Mouse (Mus musculus): ENCODE data around the gene Myh6. TPM values are rescaled to one million over a fixed set of nuclear protein-coding genes. Genes with fewer than 3 reads are reported as not detected.
A peak's percentile ranks its signal among the peaks of the same experiment; 100 is the strongest.

The Myh6 gene
- total and polyA plus RNA-seq, 2 experiments from 2014 or later, result 3,976 to 9,737 TPM

DNA sequence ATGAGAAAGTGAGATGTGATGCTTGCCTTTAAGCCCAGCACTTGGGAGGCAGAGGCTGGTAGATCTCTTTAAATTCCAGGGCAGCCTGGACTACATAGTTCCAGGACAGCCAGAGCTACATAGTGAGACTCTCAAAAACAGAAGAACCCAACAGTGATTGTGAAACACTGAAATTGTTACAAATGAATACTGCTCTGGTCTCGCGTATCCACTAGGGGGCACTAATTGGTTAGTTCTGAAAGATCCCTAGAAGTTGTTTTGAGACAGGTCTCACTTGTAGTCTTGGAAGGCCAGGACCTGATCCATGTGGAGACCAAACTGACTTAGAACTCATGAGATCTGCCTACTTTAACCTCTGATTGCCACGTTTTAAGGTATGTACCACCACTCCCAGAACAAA is 66.3 kb downstream of the Myh6 start:
- Histone ChIP-seq H3K9me3 (replicated peaks; ENCODE audit: control insufficient read depth, low read length) (no peaks in the 10 kb centered on the region), H3K9ac (replicated peaks; ENCODE audit: low read depth, low read length) (no peak overlapping the region), H3K36me3 (replicated peaks; ENCODE audit: control insufficient read depth, insufficient read depth, low read length) (peaks cover 37% of the 10 kb centered on the region), H3K27ac (ENCODE audit: low read depth) (no peak overlapping the region), H3K27me3 (ENCODE audit: control insufficient read depth, insufficient read depth, low read length) (no peaks in the 10 kb centered on the region), H3K4me2 (ENCODE audit: low read depth, low read length) (no peak overlapping the region), H3K4me3 (ENCODE audit: low read depth, low read length) (no peak overlapping the region), H3K4me1 (ENCODE audit: control insufficient read depth, insufficient read depth) (peaks cover 3% of the 10 kb centered on the region)
- TF ChIP-seq EP300 (IDR thresholded peaks at IDR 0.05; ENCODE audit: low read depth) (0 out of 2 replicates have a peak, but pooled peaks have one; percentile 44), CTCF (IDR thresholded peaks at IDR 0.05; ENCODE audit: low read depth) (peak; percentile 85)
- peak; percentile 82 for ATAC-seq (ENCODE audit: insufficient read depth, low read depth)
- DNase-seq (ENCODE audit: low spot score), result peak; percentile 83
- WGBS, result 1% methylated on average over 3 of the region's 3 CpGs

DNA sequence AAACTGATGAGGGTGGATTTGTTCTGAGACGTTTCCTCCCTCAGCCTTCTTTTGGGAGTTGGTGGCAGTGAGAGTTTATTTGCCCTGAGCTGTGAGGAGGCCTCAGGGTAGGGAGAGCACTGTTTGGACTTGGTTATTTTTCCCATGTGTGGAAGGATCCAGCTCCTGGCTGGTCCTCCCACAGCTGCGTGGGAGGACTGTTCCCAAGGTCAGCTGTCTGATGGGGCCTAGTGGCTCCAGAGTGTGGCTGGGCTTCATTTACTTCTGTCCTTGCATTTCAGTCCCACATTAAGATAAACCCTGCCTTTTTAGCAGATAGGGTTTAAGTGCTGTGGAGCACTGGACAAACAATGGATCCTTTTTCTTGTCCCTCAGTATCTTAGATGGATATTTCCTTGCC is 69.3 kb downstream of the Myh6 start:
- Histone ChIP-seq H3K4me3 (ENCODE audit: low read depth, low read length) (no peak overlapping the region), H3K36me3 (replicated peaks; ENCODE audit: control insufficient read depth, insufficient read depth, low read length) (peaks cover 38% of the 10 kb centered on the region), H3K4me2 (ENCODE audit: low read depth, low read length) (no peak overlapping the region), H3K27ac (ENCODE audit: low read depth) (no peak overlapping the region), H3K9ac (replicated peaks; ENCODE audit: low read depth, low read length) (peak overlapping the region; percentile 47; the same call in 1 of the 2 replicates), H3K9me3 (replicated peaks; ENCODE audit: control insufficient read depth, low read length) (no peaks in the 10 kb centered on the region), H3K4me1 (ENCODE audit: control insufficient read depth, insufficient read depth) (peaks cover 14% of the 10 kb centered on the region), H3K27me3 (ENCODE audit: control insufficient read depth, insufficient read depth, low read length) (no peaks in the 10 kb centered on the region)
- ATAC-seq (ENCODE audit: insufficient read depth, low read depth), result no peak
- 30% methylated on average over 2 of the region's 2 CpGs for WGBS
- TF ChIP-seq EP300 (IDR thresholded peaks at IDR 0.05; ENCODE audit: low read depth) (no peak), CTCF (IDR thresholded peaks at IDR 0.05; ENCODE audit: low read depth) (no peak)
- DNase-seq (ENCODE audit: low spot score), result no peak

GRCm38 (mm10) chr14:54894296-54895151 is 72.2 kb downstream of the Myh6 start:
- no peaks in the 10 kb centered on the region for H3K27me3 ChIP-seq (ENCODE audit: control insufficient read depth, insufficient read depth, low read length)
- no peaks in the 10 kb centered on the region for H3K9me3 ChIP-seq (replicated peaks; ENCODE audit: control insufficient read depth, low read length)
- peak overlapping the region; percentile 99 for H3K4me3 ChIP-seq (ENCODE audit: low read depth, low read length)
- H3K36me3 ChIP-seq (replicated peaks; ENCODE audit: control insufficient read depth, insufficient read depth, low read length), result peaks cover 38% of the 10 kb centered on the region
- no peak for TF ChIP-seq EP300 (IDR thresholded peaks at IDR 0.05; ENCODE audit: low read depth)
- no peak for TF ChIP-seq CTCF (IDR thresholded peaks at IDR 0.05; ENCODE audit: low read depth)
- peak overlapping the region; percentile 96 for H3K27ac ChIP-seq (ENCODE audit: low read depth)
- DNase-seq (ENCODE audit: low spot score) (no peak), ATAC-seq (ENCODE audit: insufficient read depth, low read depth) (peak; percentile 65)
- H3K9ac ChIP-seq (replicated peaks; ENCODE audit: low read depth, low read length), result peak overlapping the region; percentile 98
- under 1% methylated on average over 54 of the region's 54 CpGs for WGBS
- H3K4me2 ChIP-seq (ENCODE audit: low read depth, low read length), result peak overlapping the region; percentile 83
- peaks cover 14% of the 10 kb centered on the region for H3K4me1 ChIP-seq (ENCODE audit: control insufficient read depth, insufficient read depth)

GRCm38 (mm10) chr14:54893651-54894181 is 73.0 kb downstream of the Myh6 start:
- Histone ChIP-seq H3K4me2 (ENCODE audit: low read depth, low read length) (peak overlapping the region; percentile 59), H3K9ac (replicated peaks; ENCODE audit: low read depth, low read length) (peak overlapping the region; percentile 98), H3K9me3 (replicated peaks; ENCODE audit: control insufficient read depth, low read length) (no peaks in the 10 kb centered on the region), H3K4me3 (ENCODE audit: low read depth, low read length) (peak overlapping the region; percentile 99), H3K4me1 (ENCODE audit: control insufficient read depth, insufficient read depth) (peaks cover 14% of the 10 kb centered on the region), H3K27ac (ENCODE audit: low read depth) (peak overlapping the region; percentile 96), H3K36me3 (replicated peaks; ENCODE audit: control insufficient read depth, insufficient read depth, low read length) (peaks cover 33% of the 10 kb centered on the region), H3K27me3 (ENCODE audit: control insufficient read depth, insufficient read depth, low read length) (no peaks in the 10 kb centered on the region)
- DNase-seq (ENCODE audit: low spot score) (peak; percentile 100), ATAC-seq (ENCODE audit: insufficient read depth, low read depth) (peak; percentile 98)
- under 1% methylated on average over 38 of the region's 38 CpGs for WGBS
- peak; percentile 86 for TF ChIP-seq EP300 (IDR thresholded peaks at IDR 0.05; ENCODE audit: low read depth)
- peak; percentile 4; the same call in 1 of the 2 replicates for TF ChIP-seq CTCF (IDR thresholded peaks at IDR 0.05; ENCODE audit: low read depth)

DNA sequence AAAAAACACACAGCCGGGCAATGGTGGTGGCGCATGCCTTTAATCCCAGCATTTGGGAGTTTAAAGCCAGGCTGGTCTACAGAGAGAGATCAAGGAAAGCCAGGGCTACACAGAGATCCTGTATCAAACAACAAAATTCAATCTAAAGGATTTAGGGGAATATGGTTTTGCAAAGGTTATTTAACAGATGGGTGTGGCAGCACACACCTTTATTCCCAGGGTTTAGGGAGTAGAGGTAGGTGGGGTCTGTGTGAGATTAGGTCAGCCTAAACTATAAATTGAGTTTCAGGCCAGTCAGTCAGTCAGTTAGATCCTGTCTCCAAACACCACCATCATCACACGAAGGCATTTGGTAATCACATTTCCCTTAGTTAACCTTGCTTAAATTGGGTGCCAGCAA is 74.5 kb downstream of the Myh6 start, which contains the start of gene Pabpn1:
Pabpn1 (plus strand) TSS at position 301 of the 400 bp plus-strand sequence.
- Histone ChIP-seq H3K9me3 (replicated peaks; ENCODE audit: control insufficient read depth, low read length) (no peaks in the 10 kb centered on the region), H3K4me1 (ENCODE audit: control insufficient read depth, insufficient read depth) (peaks cover 14% of the 10 kb centered on the region), H3K9ac (replicated peaks; ENCODE audit: low read depth, low read length) (peak within 1 kb of the TSS; percentile 43), H3K27ac (ENCODE audit: low read depth) (peak within 1 kb of the TSS; percentile 86), H3K27me3 (ENCODE audit: control insufficient read depth, insufficient read depth, low read length) (no peaks in the 10 kb centered on the region), H3K36me3 (replicated peaks; ENCODE audit: control insufficient read depth, insufficient read depth, low read length) (peaks cover 19% of the 10 kb centered on the region), H3K4me2 (ENCODE audit: low read depth, low read length) (peak within 1 kb of the TSS; percentile 59), H3K4me3 (ENCODE audit: low read depth, low read length) (peak within 1 kb of the TSS; percentile 50)
- DNase-seq (ENCODE audit: low spot score), result no peak
- WGBS, result 96% methylated on average over 3 of the region's 3 CpGs
- TF ChIP-seq CTCF (IDR thresholded peaks at IDR 0.05; ENCODE audit: low read depth), result no peak
- no peak for TF ChIP-seq EP300 (IDR thresholded peaks at IDR 0.05; ENCODE audit: low read depth)
- ATAC-seq (ENCODE audit: insufficient read depth, low read depth), result no peak

MicroRNAs encoded within 50 kb of the gene (microRNA counts, 519-probe panel; counts per million panel counts)
- microRNA mmu-miR-208a (10,190 counts per million, percentile 99 among the panel's probes with 10 or more counts), microRNA mmu-miR-208b (10,521 counts per million, percentile 100 among the panel's probes with 10 or more counts)

Small RNA genes lying within 50 kb of the gene (microRNA-seq; reads per million reads assigned to microRNA genes)
- gene Mir208a, result 16,327 reads per million, percentile 96 among the genes with 10 or more reads in this experiment
- 147,297 reads per million, percentile 100 among the genes with 10 or more reads in this experiment for gene Mir208b

Other genes starting within 250 kb of the Myh6 start
- 3.1 and 3.2 TPM in 2 replicates for gene Slc7a8, start 185.0 kb downstream of the Myh6 start, total RNA-seq (2014; rRNA removed; ENCODE audit: low replicate concordance)
- gene Slc7a8, start 185.0 kb downstream of the Myh6 start, polyA plus RNA-seq (2015; fragmentation: Nextera tagmentation; extraction: Ambion mirVana), result 1.2 and 1.3 TPM in 2 replicates
- gene Rnf212b, start 152.8 kb downstream of the Myh6 start, total RNA-seq (2014; rRNA removed; ENCODE audit: low replicate concordance), result not detected in 2 replicates
- 0.15 TPM in 1 of 2 replicates, not detected in the other for gene Rnf212b, start 152.8 kb downstream of the Myh6 start, polyA plus RNA-seq (2015; fragmentation: Nextera tagmentation; extraction: Ambion mirVana)
- gene Homez, start 96.0 kb downstream of the Myh6 start, total RNA-seq (2014; rRNA removed; ENCODE audit: low replicate concordance), result 4.5 and 5.1 TPM in 2 replicates
- gene Homez, start 96.0 kb downstream of the Myh6 start, polyA plus RNA-seq (2015; fragmentation: Nextera tagmentation; extraction: Ambion mirVana), result 4.3 and 5.4 TPM in 2 replicates
- 0.08 and 1.3 TPM in 2 replicates for gene Ppp1r3e, start 89.4 kb downstream of the Myh6 start, total RNA-seq (2014; rRNA removed; ENCODE audit: low replicate concordance)
- gene Ppp1r3e, start 89.4 kb downstream of the Myh6 start, polyA plus RNA-seq (2015; fragmentation: Nextera tagmentation; extraction: Ambion mirVana), result 0.79 and 1.3 TPM in 2 replicates
- gene Bcl2l2, start 83.5 kb downstream of the Myh6 start, total RNA-seq (2014; rRNA removed; ENCODE audit: low replicate concordance), result 20.6 and 31.1 TPM in 2 replicates
- 2.9 and 3.3 TPM in 2 replicates for gene Bcl2l2, start 83.5 kb downstream of the Myh6 start, polyA plus RNA-seq (2015; fragmentation: Nextera tagmentation; extraction: Ambion mirVana)
- not detected in 2 replicates for gene Gm20521, start 83.5 kb downstream of the Myh6 start, total RNA-seq (2014; rRNA removed; ENCODE audit: low replicate concordance)
- 0.18 TPM in 1 of 2 replicates, not detected in the other for gene Gm20521, start 83.5 kb downstream of the Myh6 start, polyA plus RNA-seq (2015; fragmentation: Nextera tagmentation; extraction: Ambion mirVana)
- 27.6 and 44.5 TPM in 2 replicates for gene Pabpn1, start 74.4 kb downstream of the Myh6 start, total RNA-seq (2014; rRNA removed; ENCODE audit: low replicate concordance)
- gene Pabpn1, start 74.4 kb downstream of the Myh6 start, polyA plus RNA-seq (2015; fragmentation: Nextera tagmentation; extraction: Ambion mirVana), result 35.0 and 36.2 TPM in 2 replicates
- gene Slc22a17, start 53.8 kb downstream of the Myh6 start, total RNA-seq (2014; rRNA removed; ENCODE audit: low replicate concordance), result 46.6 and 46.8 TPM in 2 replicates
- gene Slc22a17, start 53.8 kb downstream of the Myh6 start, polyA plus RNA-seq (2015; fragmentation: Nextera tagmentation; extraction: Ambion mirVana), result 22.3 and 22.7 TPM in 2 replicates
- gene Efs, start 40.8 kb downstream of the Myh6 start, total RNA-seq (2014; rRNA removed; ENCODE audit: low replicate concordance), result 12.5 and 22.2 TPM in 2 replicates
- gene Efs, start 40.8 kb downstream of the Myh6 start, polyA plus RNA-seq (2015; fragmentation: Nextera tagmentation; extraction: Ambion mirVana), result 3.9 and 4.1 TPM in 2 replicates
- not detected in 2 replicates for gene Il25, start 34.2 kb downstream of the Myh6 start, total RNA-seq (2014; rRNA removed; ENCODE audit: low replicate concordance)
- 0.11 TPM in 1 of 2 replicates, not detected in the other for gene Il25, start 34.2 kb downstream of the Myh6 start, polyA plus RNA-seq (2015; fragmentation: Nextera tagmentation; extraction: Ambion mirVana)
- 3.1 and 8.1 TPM in 2 replicates for gene Cmtm5, start 30.7 kb downstream of the Myh6 start, total RNA-seq (2014; rRNA removed; ENCODE audit: low replicate concordance)
- 0.34 and 0.85 TPM in 2 replicates for gene Cmtm5, start 30.7 kb downstream of the Myh6 start, polyA plus RNA-seq (2015; fragmentation: Nextera tagmentation; extraction: Ambion mirVana)
- gene Gm17428, start 10.0 kb upstream of the Myh6 start, total RNA-seq (2014; rRNA removed; ENCODE audit: low replicate concordance), result not detected in 2 replicates
- gene Gm17428, start 10.0 kb upstream of the Myh6 start, polyA plus RNA-seq (2015; fragmentation: Nextera tagmentation; extraction: Ambion mirVana), result not detected in 2 replicates
- gene Myh7, start 27.7 kb upstream of the Myh6 start, total RNA-seq (2014; rRNA removed; ENCODE audit: low replicate concordance), result 4,273 and 4,731 TPM in 2 replicates
- gene Myh7, start 27.7 kb upstream of the Myh6 start, polyA plus RNA-seq (2015; fragmentation: Nextera tagmentation; extraction: Ambion mirVana), result 1,026 and 1,537 TPM in 2 replicates
- 20.2 and 50.1 TPM in 2 replicates for gene Ngdn, start 48.5 kb upstream of the Myh6 start, total RNA-seq (2014; rRNA removed; ENCODE audit: low replicate concordance)
- gene Ngdn, start 48.5 kb upstream of the Myh6 start, polyA plus RNA-seq (2015; fragmentation: Nextera tagmentation; extraction: Ambion mirVana), result 50.0 and 50.9 TPM in 2 replicates
- gene Zfhx2, start 125.4 kb upstream of the Myh6 start, total RNA-seq (2014; rRNA removed; ENCODE audit: low replicate concordance), result 1.8 and 1.9 TPM in 2 replicates
- gene Zfhx2, start 125.4 kb upstream of the Myh6 start, polyA plus RNA-seq (2015; fragmentation: Nextera tagmentation; extraction: Ambion mirVana), result 1.1 and 1.2 TPM in 2 replicates
- gene Thtpa, start 127.9 kb upstream of the Myh6 start, total RNA-seq (2014; rRNA removed; ENCODE audit: low replicate concordance), result 12.2 and 17.7 TPM in 2 replicates
- 13.3 and 13.4 TPM in 2 replicates for gene Thtpa, start 127.9 kb upstream of the Myh6 start, polyA plus RNA-seq (2015; fragmentation: Nextera tagmentation; extraction: Ambion mirVana)
- 0.93 and 3.9 TPM in 2 replicates for gene Ap1g2, start 139.7 kb upstream of the Myh6 start, total RNA-seq (2014; rRNA removed; ENCODE audit: low replicate concordance)
- 5.6 and 5.7 TPM in 2 replicates for gene Ap1g2, start 139.7 kb upstream of the Myh6 start, polyA plus RNA-seq (2015; fragmentation: Nextera tagmentation; extraction: Ambion mirVana)
- gene Jph4, start 150.0 kb upstream of the Myh6 start, total RNA-seq (2014; rRNA removed; ENCODE audit: low replicate concordance), result 0.15 and 0.38 TPM in 2 replicates
- 0.03 and 0.10 TPM in 2 replicates for gene Jph4, start 150.0 kb upstream of the Myh6 start, polyA plus RNA-seq (2015; fragmentation: Nextera tagmentation; extraction: Ambion mirVana)

Data from heart, postnatal 0 days (tissue).